Mouse (Mus musculus) ES-Bruce4 (cell line): ENCODE results near the gene Mfge8. TPM values are rescaled to one million over a fixed set of nuclear protein-coding genes. Genes with fewer than 3 reads are reported as not detected.
A peak's percentile ranks its signal among the peaks of the same experiment; 100 is the strongest.

Experiments
- H3K27ac ChIP-seq: 2 replicates; pipeline ENCODE4 v1.5.1; 2012; ENCODE audit warnings: low read length, inconsistent platforms; ENCODE audit not compliant: insufficient read depth
- H3K27me3 ChIP-seq: 2 replicates; pipeline ENCODE4 v1.6.1; 2012; ENCODE audit warnings: mild to moderate bottlenecking, low read length, inconsistent platforms; ENCODE audit not compliant: control insufficient read depth, poor library complexity, insufficient read depth, severe bottlenecking
- H3K36me3 ChIP-seq: 2 replicates; pipeline ENCODE4 v1.6.1; 2012; ENCODE audit warnings: inconsistent platforms, mild to moderate bottlenecking, low read length, moderate library complexity; ENCODE audit not compliant: control insufficient read depth, poor library complexity, insufficient read depth, severe bottlenecking
- H3K4me1 ChIP-seq: one replicate; pipeline ENCODE4 v1.8.1; 2011; ENCODE audit warnings: low read length; ENCODE audit not compliant: control insufficient read depth, insufficient read depth
- H3K4me3 ChIP-seq: 2 replicates; pipeline ENCODE4 v1.5.1; 2011; ENCODE audit warnings: low read depth, mild to moderate bottlenecking, low read length
- H3K9ac ChIP-seq: 2 replicates; pipeline ENCODE4 v1.6.1; 2012; ENCODE audit warnings: low read depth, mild to moderate bottlenecking, inconsistent platforms; ENCODE audit not compliant: poor library complexity, severe bottlenecking
- H3K9me3 ChIP-seq: replicated peaks from 2 replicates; pipeline ENCODE4 v1.6.1; 2012; ENCODE audit warnings: mild to moderate bottlenecking, low read length, inconsistent platforms; ENCODE audit not compliant: control insufficient read depth, poor library complexity, insufficient read depth, severe bottlenecking
- CTCF ChIP-seq: IDR thresholded peaks from one replicate; pipeline ENCODE4 v1.8.1; 2011; ENCODE audit warnings: low read depth, low read length
- EP300 ChIP-seq: IDR thresholded peaks from 2 replicates; pipeline ENCODE4 v1.6.1; 2011; ENCODE audit warnings: low read depth, low read length; ENCODE audit not compliant: insufficient read depth
- POLR2A ChIP-seq: IDR thresholded peaks from one replicate; pipeline ENCODE4 v1.8.1; 2011; ENCODE audit warnings: low read length; ENCODE audit not compliant: insufficient read depth
- polyA plus RNA-seq: library from polyadenylated mRNA; stranded (reverse); fragments of >200 nt; gene quantifications from 2 replicates; pipeline ENCODE4 v1.2.4, GENCODE M21; 2011; ENCODE audit warnings: low read depth; ENCODE audit not compliant: missing spikeins, insufficient read depth, insufficient read length

Mfge8 gene
- polyA plus RNA-seq, 1 experiment: 148 TPM

DNA sequence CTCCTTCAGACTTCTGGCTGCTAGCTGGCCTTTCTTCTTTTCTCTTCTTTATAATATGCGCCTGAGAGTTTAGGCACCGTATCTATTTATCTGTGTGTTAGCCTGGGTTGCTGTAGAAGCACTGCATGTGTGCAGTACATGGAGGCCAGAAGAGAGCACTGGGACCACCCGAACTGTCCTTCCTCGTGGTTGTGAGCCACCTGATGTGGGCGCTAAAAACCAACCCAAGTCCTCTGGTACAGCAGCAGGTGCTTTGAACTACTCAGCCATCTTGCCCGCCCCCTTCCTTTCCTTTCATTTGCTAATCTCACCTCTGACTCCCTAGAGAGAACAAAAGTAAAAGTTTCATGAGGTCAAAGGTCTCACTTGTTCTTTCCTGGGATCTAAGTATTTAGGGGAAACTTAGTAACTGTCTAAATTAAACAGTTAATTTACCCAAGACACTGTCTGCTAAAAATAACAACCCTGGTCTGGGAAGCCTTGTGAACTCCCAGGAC lies 9.5 kb downstream of the Mfge8 start:
- Histone ChIP-seq H3K9ac (no peak overlapping the region), H3K9me3 (no peaks in the 10 kb centered on the region), H3K36me3 (peaks cover 19% of the 10 kb centered on the region)

DNA sequence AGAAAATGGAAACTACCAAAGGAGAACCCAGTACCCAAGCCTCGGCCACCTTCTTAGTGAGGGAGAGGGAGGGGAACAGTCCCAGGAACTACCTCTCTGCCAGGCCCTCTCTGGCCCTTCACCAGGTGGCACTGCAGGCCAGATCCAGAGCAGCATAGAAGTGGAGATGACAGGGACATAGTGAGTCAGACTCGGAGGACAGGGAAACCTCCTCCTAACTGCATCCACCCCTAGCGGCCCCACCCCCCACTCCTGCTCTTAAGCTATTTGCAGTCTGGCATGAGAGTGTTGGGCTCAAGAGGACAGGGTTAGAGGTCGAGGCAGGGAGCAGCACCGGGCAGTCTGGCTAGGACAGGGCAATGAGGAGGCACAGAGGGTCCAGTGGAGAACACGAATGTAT lies 15.5 kb downstream of the Mfge8 start:
- peak; percentile 18 for TF ChIP-seq CTCF
- TF ChIP-seq EP300: no peak
- Histone ChIP-seq H3K9ac (no peak overlapping the region), H3K36me3 (peaks cover 7% of the 10 kb centered on the region), H3K27ac (no peak overlapping the region), H3K27me3 (no peaks in the 10 kb centered on the region), H3K9me3 (no peaks in the 10 kb centered on the region), H3K4me3 (no peak overlapping the region), H3K4me1 (peaks cover 3% of the 10 kb centered on the region)

More for the DNA sequence above, 9.5 kb downstream of the Mfge8 start:
- Histone ChIP-seq H3K27ac (peak overlapping the region; percentile 60), H3K4me1 (peaks cover 5% of the 10 kb centered on the region), H3K4me3 (no peak overlapping the region), H3K27me3 (no peaks in the 10 kb centered on the region)
- TF ChIP-seq CTCF (peak; percentile 53), EP300 (peak; percentile 87), POLR2A (no peak)

DNA sequence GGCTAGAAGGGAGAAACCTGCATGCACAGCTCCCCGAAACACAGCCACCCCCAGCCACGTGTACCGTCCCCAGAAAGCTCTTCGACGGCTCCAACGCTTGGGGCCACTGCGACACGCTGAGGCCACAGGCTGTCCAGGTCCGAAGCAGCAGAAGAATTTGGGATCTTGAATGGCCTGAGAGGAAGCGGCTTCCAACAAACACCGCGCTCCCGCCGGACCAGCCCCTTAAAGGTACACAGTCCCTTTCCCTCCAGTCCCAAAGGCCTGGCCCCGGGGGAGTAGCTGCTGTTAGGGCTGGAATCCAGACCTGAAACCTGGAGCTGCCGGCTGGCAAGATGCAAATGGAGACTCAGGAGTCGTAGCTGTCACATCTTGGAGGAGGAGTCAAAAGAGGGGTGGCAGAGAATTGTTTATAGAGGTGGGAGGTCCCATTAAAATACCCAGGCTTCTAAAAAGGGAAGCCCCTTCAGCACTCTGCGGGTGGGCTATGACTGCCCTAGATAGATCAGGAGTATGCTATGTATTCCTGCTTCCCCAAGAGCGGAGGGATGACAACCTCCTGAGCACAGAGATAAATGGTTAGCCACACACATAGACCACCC lies 17.9 kb downstream of the Mfge8 start, which contains the start of gene Hapln3:
TSS of gene Hapln3 (minus strand) at position 176 of the 602 bp plus-strand sequence.
- no peak for TF ChIP-seq POLR2A
- no peak for TF ChIP-seq EP300
- no peak for TF ChIP-seq CTCF
- no peaks in the 10 kb centered on the region for H3K9me3 ChIP-seq
- no peaks in the 10 kb centered on the region for H3K27me3 ChIP-seq
- H3K27ac ChIP-seq: no peak within 1 kb of the TSS
- H3K9ac ChIP-seq: no peak within 1 kb of the TSS
- H3K36me3 ChIP-seq: peaks cover 4% of the 10 kb centered on the region; the same call in 1 of the 2 replicates
- no peak within 1 kb of the TSS; the same call in 1 of the 2 replicates for H3K4me3 ChIP-seq
- H3K4me1 ChIP-seq: no peaks in the 10 kb centered on the region

DNA sequence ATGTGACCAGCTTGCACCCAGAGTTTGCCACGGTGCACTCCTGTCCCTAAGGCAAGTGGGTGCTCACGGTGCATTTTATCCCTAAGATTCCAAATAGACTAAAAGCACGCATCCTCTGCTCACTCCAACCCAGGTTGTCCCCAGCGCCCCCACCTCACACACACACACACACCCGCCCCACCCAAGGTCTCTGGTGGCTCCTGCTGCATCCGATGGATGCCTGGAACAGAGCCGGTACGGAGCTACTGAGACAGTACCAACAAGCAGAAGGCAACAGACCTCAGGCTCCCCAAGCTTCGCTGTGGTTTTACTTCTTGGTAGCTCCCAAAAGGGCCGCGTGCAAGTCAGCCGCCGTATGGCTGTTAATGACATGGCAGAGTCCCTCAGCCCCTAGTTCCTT lies 18.5 kb downstream of the Mfge8 start:
- H3K36me3 ChIP-seq: peaks cover 4% of the 10 kb centered on the region; the same call in 1 of the 2 replicates
- no peaks in the 10 kb centered on the region for H3K4me1 ChIP-seq
- TF ChIP-seq EP300 (no peak), CTCF (no peak), POLR2A (no peak)
- H3K4me3 ChIP-seq: no peak overlapping the region; the same call in 1 of the 2 replicates
- H3K27ac ChIP-seq: no peak overlapping the region
- no peak overlapping the region for H3K9ac ChIP-seq
- no peaks in the 10 kb centered on the region for H3K9me3 ChIP-seq
- H3K27me3 ChIP-seq: no peaks in the 10 kb centered on the region

DNA sequence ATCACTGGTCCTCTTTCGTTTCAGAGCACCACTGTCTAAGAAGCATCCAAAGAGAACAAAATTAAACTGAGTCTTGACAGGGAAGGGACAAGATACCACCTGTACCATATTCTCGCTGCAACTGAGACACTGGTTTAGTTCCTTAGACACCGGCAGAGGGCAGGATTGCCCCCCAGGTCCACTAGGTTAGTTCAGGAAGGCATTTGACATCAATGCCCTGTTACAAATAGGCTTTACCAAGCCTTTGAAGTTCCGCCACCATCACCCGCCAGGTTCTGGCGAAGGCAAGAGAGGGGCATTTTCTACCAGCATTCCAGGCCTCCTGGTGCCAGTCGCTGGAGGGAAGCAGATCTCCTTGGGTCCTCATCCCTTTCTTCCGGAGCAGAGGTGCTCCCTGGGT lies 19.0 kb downstream of the Mfge8 start:
- no peak overlapping the region for H3K9ac ChIP-seq
- H3K9me3 ChIP-seq: no peaks in the 10 kb centered on the region
- no peak overlapping the region for H3K27ac ChIP-seq
- H3K36me3 ChIP-seq: 0 out of 2 replicates have a peak, but pooled peaks cover 4% of the 10 kb centered on the region
- H3K27me3 ChIP-seq: no peaks in the 10 kb centered on the region
- no peak for TF ChIP-seq POLR2A
- TF ChIP-seq EP300: no peak
- TF ChIP-seq CTCF: peak; percentile 58
- no peaks in the 10 kb centered on the region for H3K4me1 ChIP-seq
- no peak overlapping the region for H3K4me3 ChIP-seq

DNA sequence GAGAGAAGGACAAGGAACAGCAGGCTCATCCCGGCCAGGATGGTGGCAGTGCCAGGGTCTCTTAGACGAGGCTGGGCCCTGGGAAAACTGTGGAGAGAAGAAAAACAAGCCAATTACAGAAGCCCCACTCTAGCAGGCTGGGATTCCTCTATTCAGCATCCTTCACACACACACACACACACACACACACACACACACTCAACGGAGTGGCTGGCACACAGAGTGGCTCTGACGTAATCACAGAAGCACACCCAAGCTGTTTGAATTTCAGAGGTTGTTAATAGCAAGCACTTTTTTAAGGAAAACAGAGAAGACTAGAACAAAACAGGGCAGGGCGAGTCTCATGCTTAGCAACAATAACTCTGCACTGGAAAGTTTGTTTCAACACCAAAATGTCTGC lies 25.4 kb downstream of the Mfge8 start:
- Histone ChIP-seq H3K9ac (no peak overlapping the region), H3K4me3 (no peak overlapping the region), H3K27me3 (no peaks in the 10 kb centered on the region), H3K36me3 (no peaks in the 10 kb centered on the region), H3K4me1 (no peaks in the 10 kb centered on the region), H3K9me3 (no peaks in the 10 kb centered on the region), H3K27ac (no peak overlapping the region)
- TF ChIP-seq EP300 (no peak), CTCF (no peak)
